ENCODE assay signal across 26 mouse cellular contexts in the genomic region with DNA sequence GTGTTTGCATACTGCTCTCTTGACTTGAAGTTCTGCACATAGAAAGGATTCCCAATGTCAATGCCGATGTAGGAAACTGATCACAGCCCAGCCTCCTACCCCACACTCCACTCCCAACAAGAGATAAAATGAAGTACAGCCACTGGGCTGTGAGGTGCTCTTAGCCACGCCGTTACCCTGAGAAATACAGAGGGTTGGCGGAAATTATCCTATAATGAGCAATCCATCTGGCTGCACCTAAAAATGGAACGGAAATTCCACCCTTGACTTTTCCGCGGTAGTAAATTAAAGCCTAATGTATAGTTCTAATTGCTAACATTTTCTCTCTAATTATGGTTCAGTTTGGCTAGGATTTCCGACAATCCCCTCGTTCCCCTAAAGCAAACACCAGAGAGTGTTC.
DNase-seq lines count a peak whose midpoint lies in the region; ATAC-seq lines count a peak whose summit lies in the region.
"Had no signal": no experiment of that assay in that cellular context is flagged by ENCODE, and none has a peak within 500 bp of the region (broad histone marks: within the 10 kb centered on the region; RNA-seq: fewer than 3 reads in every experiment).

No protein-coding gene starts in this region.

- no peak overlapping the region for H3K4me2 ChIP-seq in midbrain, embryonic 11.5 days
- no peak overlapping the region for H3K4me2 ChIP-seq in midbrain, embryonic 14.5 days (ENCODE audit: low read length)
- H3K4me2 ChIP-seq: embryonic facial prominence, embryonic 13.5 days; forebrain, embryonic 13.5 days; heart, embryonic 11.5 days; hindbrain, embryonic 13.5 days; intestine, embryonic 15.5 days had no signal

- no peak overlapping the region for H3K4me3 ChIP-seq in midbrain, embryonic 11.5 days (ENCODE audit: low read depth, low read length)
- H3K4me3 ChIP-seq in midbrain, embryonic 14.5 days (replicated peaks; ENCODE audit: low read depth, low read length) = no peak overlapping the region
- H3K4me3 ChIP-seq in embryonic facial prominence, embryonic 10.5 days = no peak overlapping the region
- H3K4me3 ChIP-seq: embryonic facial prominence, embryonic 13.5 days; forebrain, embryonic 10.5 days; forebrain, embryonic 13.5 days; gastrocnemius, adult 2 months; heart, adult 2 months; hindbrain, embryonic 10.5 days; hindbrain, embryonic 13.5 days; intestine, embryonic 15.5 days had no signal

- 87% methylated on average over 9 of the region's 9 CpGs for WGBS in midbrain, embryonic 11.5 days
- 81% methylated on average over 9 of the region's 9 CpGs for WGBS in midbrain, embryonic 14.5 days
- 63% methylated on average over 9 of the region's 9 CpGs for WGBS in embryonic facial prominence, embryonic 10.5 days

- H3K9ac ChIP-seq in midbrain, embryonic 11.5 days (ENCODE audit: low read length) = no peak overlapping the region
- no peak overlapping the region for H3K9ac ChIP-seq in midbrain, embryonic 14.5 days (replicated peaks; ENCODE audit: low read length)
- H3K9ac ChIP-seq: embryonic facial prominence, embryonic 13.5 days; forebrain, embryonic 13.5 days; hindbrain, embryonic 13.5 days; intestine, embryonic 15.5 days had no signal

- ATAC-seq in midbrain, embryonic 11.5 days (ENCODE audit: low FRiP score) = no peak
- no peak for ATAC-seq in midbrain, embryonic 14.5 days (ENCODE audit: low FRiP score, low TSS enrichment)
- ATAC-seq: CD4-positive, CD25-positive, alpha-beta regulatory T cell, adult 4 months; forebrain, embryonic 13.5 days; forebrain, embryonic 16.5 days; hindbrain, embryonic 16.5 days; intestine, embryonic 15.5 days had no signal

- no peaks in the 10 kb centered on the region for H3K36me3 ChIP-seq in midbrain, embryonic 11.5 days (ENCODE audit: control insufficient read depth, insufficient read depth, low read length)
- no peaks in the 10 kb centered on the region for H3K36me3 ChIP-seq in midbrain, embryonic 14.5 days (ENCODE audit: control insufficient read depth, insufficient read depth, low read length)
- no peaks in the 10 kb centered on the region for H3K36me3 ChIP-seq in embryonic facial prominence, embryonic 10.5 days (replicated peaks)
- H3K36me3 ChIP-seq: embryonic facial prominence, embryonic 13.5 days; forebrain, embryonic 10.5 days; hindbrain, embryonic 10.5 days; hindbrain, embryonic 13.5 days; intestine, embryonic 15.5 days had no signal

- H3K27me3 ChIP-seq in midbrain, embryonic 11.5 days (ENCODE audit: control insufficient read depth, insufficient read depth, low read length) = no peaks in the 10 kb centered on the region
- no peaks in the 10 kb centered on the region for H3K27me3 ChIP-seq in midbrain, embryonic 14.5 days (ENCODE audit: control insufficient read depth, insufficient read depth, low read length)
- H3K27me3 ChIP-seq in embryonic facial prominence, embryonic 10.5 days (replicated peaks; ENCODE audit: low read depth, poor library complexity, severe bottlenecking) = peaks cover 4% of the 10 kb centered on the region; the same call in 1 of the 2 replicates
- H3K27me3 ChIP-seq: embryonic facial prominence, embryonic 13.5 days; hindbrain, embryonic 13.5 days; intestine, embryonic 15.5 days had no signal

- DNase-seq in midbrain, embryonic 11.5 days (ENCODE audit: low spot score, missing footprints) = peak; percentile 41
- no peak for DNase-seq in midbrain, embryonic 14.5 days
- peak; percentile 10 for DNase-seq in embryonic facial prominence, embryonic 10.5 days (ENCODE audit: low spot score)
- peak; percentile 52 for DNase-seq in forelimb bud, embryonic 11.5 days (ENCODE audit: low read depth, low spot score)
- DNase-seq in kidney, adult 18-20 months = no peak
- DNase-seq in cerebellum, adult 11 months = no peak
- DNase-seq: adrenal gland, adult 2 months; adrenal gland, postnatal 14 days; cerebellum, adult 2 months; cerebellum, postnatal 10 days; cerebellum, postnatal 36 days; gastrocnemius, adult 2 months; gastrocnemius, postnatal 25 days; heart, adult 2 months; heart, postnatal 36 days; kidney, adult 11 months had no signal

- no peaks in the 10 kb centered on the region for H3K4me1 ChIP-seq in midbrain, embryonic 11.5 days (ENCODE audit: control insufficient read depth, insufficient read depth, low read length)
- H3K4me1 ChIP-seq in midbrain, embryonic 14.5 days (ENCODE audit: control insufficient read depth, insufficient read depth, low read length) = no peaks in the 10 kb centered on the region
- no peaks in the 10 kb centered on the region for H3K4me1 ChIP-seq in embryonic facial prominence, embryonic 10.5 days
- H3K4me1 ChIP-seq: embryonic facial prominence, embryonic 13.5 days; forebrain, embryonic 10.5 days; forebrain, embryonic 13.5 days; hindbrain, embryonic 10.5 days; hindbrain, embryonic 13.5 days; intestine, embryonic 15.5 days had no signal

- no peak overlapping the region for H3K27ac ChIP-seq in midbrain, embryonic 11.5 days (ENCODE audit: low read depth, low read length)
- no peak overlapping the region for H3K27ac ChIP-seq in midbrain, embryonic 14.5 days (replicated peaks; ENCODE audit: low read depth, low read length)
- H3K27ac ChIP-seq in embryonic facial prominence, embryonic 10.5 days (replicated peaks) = no peak overlapping the region
- H3K27ac ChIP-seq: embryonic facial prominence, embryonic 13.5 days; forebrain, embryonic 10.5 days; forebrain, embryonic 13.5 days; gastrocnemius, adult 2 months; heart, adult 2 months; hindbrain, embryonic 10.5 days; hindbrain, embryonic 13.5 days; intestine, embryonic 15.5 days had no signal

- H3K9me3 ChIP-seq in midbrain, embryonic 11.5 days (ENCODE audit: control insufficient read depth, low read length) = no peaks in the 10 kb centered on the region
- no peaks in the 10 kb centered on the region for H3K9me3 ChIP-seq in midbrain, embryonic 14.5 days (ENCODE audit: control insufficient read depth, low read length)
- no peaks in the 10 kb centered on the region for H3K9me3 ChIP-seq in embryonic facial prominence, embryonic 10.5 days
- H3K9me3 ChIP-seq: embryonic facial prominence, embryonic 13.5 days; forebrain, embryonic 10.5 days; forebrain, embryonic 13.5 days; hindbrain, embryonic 10.5 days; hindbrain, embryonic 13.5 days; intestine, embryonic 15.5 days had no signal

Comparison
In these comparisons a context has a peak if more than half of its experiments do, and no peak if none do; other contexts are left out.
1. DNase-seq: peak in midbrain, embryonic 11.5 days (single experiment), embryonic facial prominence, embryonic 10.5 days (single experiment) and forelimb bud, embryonic 11.5 days (single experiment); none in midbrain, embryonic 14.5 days (single experiment), kidney, adult 18-20 months (single experiment) and cerebellum, adult 11 months (single experiment).